Mouse (Mus musculus): ENCODE measurements around the gene Btnl4.

GRCm38 (mm10) chr17:34439795-34440194 is 37.3 kb downstream of the Btnl4 start:
- TF ChIP-seq CTCF (IDR thresholded peaks at IDR 0.05; ENCODE audit: control insufficient read depth, insufficient read depth, insufficient replicate concordance, low read depth, low read length) (no peak), POLR2A (IDR thresholded peaks at IDR 0.05; ENCODE audit: control insufficient read depth, low read depth, low read length) (no peak)

Data from testis, adult 2 months (tissue).